Mouse (Mus musculus) hindbrain, embryonic 11.5 days (tissue): ENCODE measurements at regions not wholly inside any gene's neighbourhood (a gene's known extent, or its start where the extent isn't known, plus 50 kb on each side); places are given as distances from the start of the nearest gene placed in this dataset.

Source experiments
- ATAC-seq: fragments of 200-750 bp; cut with Nextera tagmentation; 2 replicates; pipeline ENCODE4 v1.8.0; 2017; ENCODE audit warnings: mild to moderate bottlenecking, moderate TSS enrichment, moderate library complexity; ENCODE audit not compliant: low FRiP score
- DNase-seq: peaks from one replicate; pipeline ENCODE4 v3.0.0-alpha.2; 2015; ENCODE audit warnings: low spot score
- H3K27ac ChIP-seq: fragments of 300-500 bp; sonication (generic); 2 replicates; pipeline ENCODE4 v1.5.1; 2014; ENCODE audit warnings: mild to moderate bottlenecking, low read depth, low read length
- H3K27me3 ChIP-seq: fragments of 300-500 bp; sonication (generic); 2 replicates; pipeline ENCODE4 v1.6.1; 2014; ENCODE audit warnings: mild to moderate bottlenecking, low read length, moderate library complexity, mixed read lengths; ENCODE audit not compliant: control insufficient read depth, insufficient read depth
- H3K36me3 ChIP-seq: fragments of 300-500 bp; sonication (generic); 2 replicates; pipeline ENCODE4 v1.6.1; 2014; ENCODE audit warnings: mild to moderate bottlenecking, low read length, moderate library complexity, mixed read lengths; ENCODE audit not compliant: control insufficient read depth, insufficient read depth
- H3K4me1 ChIP-seq: fragments of 300-500 bp; sonication (generic); replicated peaks from 2 replicates; pipeline ENCODE4 v1.6.1; 2014; ENCODE audit warnings: low read length, mixed read lengths; ENCODE audit not compliant: control insufficient read depth, insufficient read depth
- H3K4me2 ChIP-seq: fragments of 300-500 bp; sonication (generic); replicated peaks from 2 replicates; pipeline ENCODE4 v1.6.1; 2014; ENCODE audit warnings: mild to moderate bottlenecking, low read depth, low read length
- H3K4me3 ChIP-seq: fragments of 300-500 bp; sonication (generic); 2 replicates; pipeline ENCODE4 v1.5.1; 2014; ENCODE audit warnings: low read depth, low read length
- H3K9ac ChIP-seq: fragments of 300-500 bp; sonication (generic); 2 replicates; pipeline ENCODE4 v1.6.1; 2014; ENCODE audit warnings: low read depth, low read length
- H3K9me3 ChIP-seq: fragments of 300-500 bp; sonication (generic); 2 replicates; pipeline ENCODE4 v1.6.1; 2016; ENCODE audit warnings: low read length; ENCODE audit not compliant: control insufficient read depth
- WGBS: fragments of 180-500 bp; shearing (Covaris S2); extraction: QIAGEN DNeasy Blood & Tissue Kit; methylation state at CpG from one replicate; pipeline ENCODE4 v1.1.7; 2014; 5-methylcytosine and 5-hydroxymethylcytosine counted together

- Histone ChIP-seq H3K9me3 (no peaks in the 10 kb centered on the region), H3K36me3 (no peaks in the 10 kb centered on the region), H3K4me1 (no peaks in the 10 kb centered on the region), H3K27me3 (no peaks in the 10 kb centered on the region), H3K27ac (no peak overlapping the region), H3K9ac (no peak overlapping the region), H3K4me3 (no peak overlapping the region), H3K4me2 (no peak overlapping the region)
- DNase-seq (no peak), ATAC-seq (no peak)
- 92% methylated on average over 16 of the region's 16 CpGs for WGBS
Observed at GRCm38 (mm10) chr17:88191930-88192807, 127.1 kb upstream of the Fbxo11 start.

- Histone ChIP-seq H3K9ac (no peak overlapping the region), H3K36me3 (no peaks in the 10 kb centered on the region), H3K27ac (no peak overlapping the region), H3K27me3 (no peaks in the 10 kb centered on the region), H3K4me3 (no peak overlapping the region), H3K4me2 (no peak overlapping the region), H3K9me3 (no peaks in the 10 kb centered on the region), H3K4me1 (no peaks in the 10 kb centered on the region)
- no peak for DNase-seq
- no peak for ATAC-seq
- 91% methylated on average over 5 of the region's 5 CpGs for WGBS
Observed at GRCm38 (mm10) chr17:88194693-88195092, 129.6 kb upstream of the Fbxo11 start.

- 87% methylated on average over 2 of the region's 2 CpGs for WGBS
- no peak overlapping the region for H3K27ac ChIP-seq
- no peak overlapping the region for H3K4me3 ChIP-seq
- no peak for ATAC-seq
- H3K4me1 ChIP-seq: no peaks in the 10 kb centered on the region
- H3K36me3 ChIP-seq: no peaks in the 10 kb centered on the region
- no peaks in the 10 kb centered on the region for H3K9me3 ChIP-seq
- DNase-seq: no peak
- H3K9ac ChIP-seq: no peak overlapping the region
- no peak overlapping the region for H3K4me2 ChIP-seq
- H3K27me3 ChIP-seq: no peaks in the 10 kb centered on the region
Observed at GRCm38 (mm10) chr17:88195303-88195702, 130.2 kb upstream of the Fbxo11 start.

DNA sequence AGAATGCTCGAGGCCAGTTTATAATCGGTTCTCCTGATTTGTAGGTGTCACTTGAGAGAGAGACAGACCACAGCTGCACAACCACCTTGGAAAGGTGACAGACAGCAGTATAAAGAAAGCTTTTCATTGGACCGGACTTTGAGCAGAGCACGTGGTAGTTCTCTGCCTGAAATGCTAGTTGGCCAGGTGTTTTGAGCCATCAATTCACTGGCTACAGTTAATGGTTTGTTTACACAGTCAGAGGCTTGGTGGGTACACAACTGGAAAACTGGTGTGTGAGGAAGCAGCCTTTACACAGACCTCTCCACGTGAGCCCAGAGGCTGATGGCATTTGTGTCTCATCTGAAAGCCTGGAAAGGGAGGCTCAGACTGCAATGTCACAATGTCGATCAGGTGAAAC is 130.8 kb upstream of the Fbxo11 start:
- Histone ChIP-seq H3K9ac (no peak overlapping the region), H3K36me3 (no peaks in the 10 kb centered on the region), H3K4me3 (no peak overlapping the region), H3K27ac (no peak overlapping the region), H3K9me3 (no peaks in the 10 kb centered on the region), H3K4me2 (no peak overlapping the region), H3K4me1 (no peaks in the 10 kb centered on the region), H3K27me3 (no peaks in the 10 kb centered on the region)
- WGBS: 86% methylated on average over 6 of the region's 6 CpGs
- DNase-seq (no peak), ATAC-seq (no peak)

DNA sequence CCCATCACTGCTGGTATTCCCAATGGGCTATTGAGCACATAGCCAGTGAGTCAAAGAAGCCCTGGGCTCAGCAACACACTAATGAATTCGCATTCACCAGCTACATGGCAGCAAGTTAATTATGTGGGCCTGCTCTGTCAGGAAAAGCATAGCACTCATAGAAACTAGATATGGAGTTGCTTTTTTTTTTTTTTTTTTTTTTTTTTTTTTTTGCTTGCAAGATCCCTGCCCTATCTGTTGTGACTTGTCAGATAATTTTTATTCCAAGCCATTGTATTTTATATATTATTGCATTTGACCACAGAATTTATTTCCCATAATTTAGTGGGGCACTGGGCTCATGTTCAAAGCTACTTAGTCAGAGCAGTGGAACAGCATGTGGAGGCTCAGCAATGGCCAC is 131.2 kb upstream of the Fbxo11 start:
- Histone ChIP-seq H3K9ac (no peak overlapping the region), H3K4me1 (no peaks in the 10 kb centered on the region), H3K27ac (no peak overlapping the region), H3K4me2 (no peak overlapping the region), H3K27me3 (no peaks in the 10 kb centered on the region), H3K4me3 (no peak overlapping the region), H3K9me3 (no peaks in the 10 kb centered on the region), H3K36me3 (no peaks in the 10 kb centered on the region)
- no peak for DNase-seq
- WGBS: 86% methylated on average over 1 of the region's 1 CpGs
- ATAC-seq: no peak

- no peak overlapping the region for H3K4me2 ChIP-seq
- H3K36me3 ChIP-seq: no peaks in the 10 kb centered on the region
- no peaks in the 10 kb centered on the region for H3K9me3 ChIP-seq
- H3K27ac ChIP-seq: no peak overlapping the region
- H3K9ac ChIP-seq: no peak overlapping the region
- WGBS: 69% methylated on average over 3 of the region's 3 CpGs
- H3K4me3 ChIP-seq: no peak overlapping the region
- no peaks in the 10 kb centered on the region for H3K27me3 ChIP-seq
- no peak for ATAC-seq
- H3K4me1 ChIP-seq: no peaks in the 10 kb centered on the region
- DNase-seq: no peak
Observed at GRCm38 (mm10) chr17:88197381-88197780, 132.3 kb upstream of the Fbxo11 start.

DNA sequence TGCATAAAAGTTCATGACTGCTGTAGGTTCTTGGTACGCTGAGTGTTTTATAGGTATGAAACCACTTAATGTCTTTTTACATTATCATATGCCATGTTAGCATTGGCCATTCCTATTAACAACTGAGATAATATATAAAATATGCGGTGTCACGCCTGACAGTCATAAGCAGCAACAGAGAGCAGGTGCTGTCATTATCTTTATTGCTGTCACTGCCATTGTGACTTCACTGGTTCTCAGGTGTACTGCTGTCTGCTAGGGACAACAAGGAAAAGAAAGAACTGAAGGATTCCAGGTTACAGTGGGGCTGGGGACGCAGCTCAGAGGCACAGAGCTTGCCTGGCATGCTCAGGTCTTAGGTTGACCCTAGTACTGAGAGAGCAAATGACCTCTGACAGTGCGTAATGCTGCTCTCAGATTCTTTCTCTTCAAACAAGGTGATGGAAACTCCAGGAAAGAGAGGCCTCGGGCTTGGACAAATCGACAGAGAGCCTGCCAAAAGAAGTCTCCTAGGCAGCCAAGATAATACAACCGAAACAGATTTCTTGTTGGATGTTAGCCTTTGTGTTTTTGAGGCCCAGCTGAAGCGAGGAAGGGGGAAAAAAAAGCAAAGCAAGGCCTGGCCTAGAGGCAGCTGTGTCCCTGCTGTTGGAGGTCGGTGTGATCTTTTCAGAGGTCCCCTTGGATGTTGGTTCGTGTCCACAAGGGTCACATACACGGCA is 136.3 kb upstream of the Fbxo11 start:
- WGBS: 72% methylated on average over 12 of the region's 12 CpGs
- Histone ChIP-seq H3K9ac (no peak overlapping the region), H3K4me1 (no peaks in the 10 kb centered on the region), H3K9me3 (no peaks in the 10 kb centered on the region), H3K36me3 (no peaks in the 10 kb centered on the region), H3K27ac (no peak overlapping the region), H3K27me3 (no peaks in the 10 kb centered on the region), H3K4me2 (no peak overlapping the region), H3K4me3 (no peak overlapping the region)
- no peak for ATAC-seq
- DNase-seq: no peak

DNA sequence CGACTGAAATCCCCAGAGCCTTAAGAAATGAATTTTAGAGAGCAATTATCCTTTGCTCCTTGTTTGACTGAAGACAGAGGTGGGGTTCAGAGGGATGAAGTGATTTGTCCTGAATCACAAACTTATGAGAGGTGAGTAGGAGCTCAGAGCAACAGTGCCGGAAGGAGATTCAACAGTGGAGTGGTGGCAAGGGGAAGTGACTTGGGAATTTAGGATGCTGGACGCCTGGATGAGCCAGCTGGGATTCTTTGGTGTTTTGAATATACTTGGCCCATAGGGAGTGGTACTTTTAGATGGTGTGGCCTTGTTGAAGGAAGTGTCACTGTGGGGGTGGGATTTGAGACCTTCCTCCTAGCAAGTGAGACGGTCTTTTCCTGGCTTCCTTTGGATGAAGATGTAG is 137.1 kb upstream of the Fbxo11 start:
- Histone ChIP-seq H3K27ac (no peak overlapping the region), H3K9ac (no peak overlapping the region), H3K36me3 (no peaks in the 10 kb centered on the region), H3K4me1 (no peaks in the 10 kb centered on the region), H3K4me3 (no peak overlapping the region), H3K4me2 (no peak overlapping the region), H3K27me3 (no peaks in the 10 kb centered on the region), H3K9me3 (no peaks in the 10 kb centered on the region)
- ATAC-seq: no peak
- WGBS: 91% methylated on average over 4 of the region's 4 CpGs
- DNase-seq: no peak

GRCm38 (mm10) chr17:88209565-88209964 is 144.5 kb upstream of the Fbxo11 start:
- ATAC-seq (no peak), DNase-seq (no peak)
- Histone ChIP-seq H3K27ac (no peak overlapping the region), H3K4me3 (no peak overlapping the region), H3K4me1 (no peaks in the 10 kb centered on the region), H3K9ac (no peak overlapping the region), H3K9me3 (no peaks in the 10 kb centered on the region), H3K4me2 (no peak overlapping the region), H3K27me3 (no peaks in the 10 kb centered on the region), H3K36me3 (no peaks in the 10 kb centered on the region)
- 69% methylated on average over 1 of the region's 1 CpGs for WGBS
